Mouse (Mus musculus): ENCODE results near the gene Dpy30.

Dpy30 gene

GRCm38 (mm10) chr17:74294426-74295025, 29.2 kb downstream of the Dpy30 start:
- DNase-seq = peak; percentile 84

- DNase-seq = peak; percentile 54
Measured at GRCm38 (mm10) chr17:74293687-74294425, 29.9 kb downstream of the Dpy30 start.

- DNase-seq = no peak
Measured at GRCm38 (mm10) chr17:74291640-74292361, 31.9 kb downstream of the Dpy30 start.

- no peak for DNase-seq
Measured at GRCm38 (mm10) chr17:74290869-74291268, 32.9 kb downstream of the Dpy30 start.

- no peak for DNase-seq
Measured at GRCm38 (mm10) chr17:74290198-74290597, 33.5 kb downstream of the Dpy30 start.

- no peak for DNase-seq
Measured at GRCm38 (mm10) chr17:74288626-74289025, 35.1 kb downstream of the Dpy30 start.

GRCm38 (mm10) chr17:74286140-74286730, 37.5 kb downstream of the Dpy30 start:
- no peak for DNase-seq

- no peak for DNase-seq
Measured at GRCm38 (mm10) chr17:74285730-74286129, 38.0 kb downstream of the Dpy30 start.

- no peak for DNase-seq
Measured at GRCm38 (mm10) chr17:74284397-74285115, 39.2 kb downstream of the Dpy30 start.

GRCm38 (mm10) chr17:74282024-74282423, 41.7 kb downstream of the Dpy30 start:
- no peak for DNase-seq

- DNase-seq = no peak
Measured at GRCm38 (mm10) chr17:74278966-74279869, 44.5 kb downstream of the Dpy30 start.

- DNase-seq = no peak
Measured at GRCm38 (mm10) chr17:74274471-74274870, 49.3 kb downstream of the Dpy30 start.

- DNase-seq = no peak
Measured at GRCm38 (mm10) chr17:74272683-74273205, 51.0 kb downstream of the Dpy30 start.

GRCm38 (mm10) chr17:74271541-74272268, 52.0 kb downstream of the Dpy30 start:
- DNase-seq = no peak

GRCm38 (mm10) chr17:74270205-74270604, 53.5 kb downstream of the Dpy30 start:
- DNase-seq = no peak

GRCm38 (mm10) chr17:74267415-74268180, 56.1 kb downstream of the Dpy30 start:
- DNase-seq = no peak

GRCm38 (mm10) chr17:74265636-74266035, 58.1 kb downstream of the Dpy30 start:
- no peak for DNase-seq

- DNase-seq = no peak
Measured at GRCm38 (mm10) chr17:74265156-74265505, 58.6 kb downstream of the Dpy30 start.

GRCm38 (mm10) chr17:74264333-74265155, 59.2 kb downstream of the Dpy30 start:
- no peak for DNase-seq

Measured in thymus, postnatal 14 days (tissue).